Mouse (Mus musculus): Measurements from ENCODE around the gene Nr1d1. TPM values are rescaled to one million over a fixed set of nuclear protein-coding genes. Genes with fewer than 3 reads are reported as not detected.

Gene Nr1d1
- 1 to 10 TPM; 2.9 to 5.4 TPM for polyA plus RNA-seq (2017; shearing (Covaris generic))

DNA sequence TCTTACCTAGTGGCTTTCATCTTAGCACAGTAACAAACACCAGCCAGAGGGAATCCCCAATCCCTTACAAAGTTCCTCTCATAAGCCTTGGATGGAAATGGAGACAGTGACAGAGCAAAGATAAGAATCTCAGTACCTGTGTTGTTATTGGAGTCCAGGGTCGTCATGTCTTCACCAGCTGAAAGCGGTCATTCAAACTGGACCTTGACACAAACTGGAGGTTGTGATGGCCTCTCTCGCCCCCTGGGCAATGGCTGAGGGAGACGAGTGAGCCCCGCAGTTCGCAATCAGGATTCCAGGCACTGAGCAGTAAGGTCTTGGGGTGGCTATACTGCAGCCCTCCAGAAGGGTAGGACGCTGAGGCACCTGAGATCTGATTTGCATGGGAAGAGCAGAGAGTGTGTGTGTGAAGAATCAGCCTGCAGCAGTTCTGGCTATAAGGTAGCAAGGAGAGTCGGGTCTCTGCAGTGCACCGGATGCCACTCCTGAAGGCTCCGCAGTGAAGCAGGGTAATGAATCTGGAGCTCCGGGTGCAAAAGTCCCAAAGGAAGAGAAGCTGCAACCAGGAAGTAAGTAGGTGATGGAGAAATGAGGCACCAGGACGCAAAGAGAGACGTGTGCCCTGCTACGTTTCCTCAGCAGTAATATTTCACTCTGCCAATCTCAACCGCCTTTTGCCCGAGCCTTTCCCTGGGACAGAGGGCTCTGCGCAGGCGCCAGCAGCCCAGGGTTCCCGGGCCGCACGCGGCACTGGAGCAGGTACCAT, at the start of gene Nr1d1:
Gene Nr1d1, minus strand, starts transcription at position 752 of the 766 bp plus-strand sequence.
- no peak for ATAC-seq

DNA sequence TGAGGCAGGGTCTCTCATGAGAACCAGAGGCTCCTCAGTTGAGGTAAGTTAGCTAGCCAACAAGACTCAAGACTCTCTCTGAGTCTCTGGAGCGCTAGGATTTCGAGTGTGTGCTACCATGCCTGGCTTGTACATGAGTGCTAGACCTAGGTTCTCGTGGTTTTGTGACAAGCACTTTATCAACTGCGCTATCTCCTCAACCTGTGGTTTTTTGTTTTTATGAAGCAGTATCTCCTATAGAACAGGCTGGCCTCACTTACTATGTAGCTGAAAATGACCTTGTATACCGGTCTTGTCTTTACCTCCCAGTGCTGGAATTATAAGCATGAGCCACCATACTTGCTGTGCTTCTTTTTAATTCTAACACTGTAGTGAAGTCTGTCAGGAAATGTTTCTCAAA, 45.8 kb upstream of the Nr1d1 start:
- no peak for ATAC-seq

DNA sequence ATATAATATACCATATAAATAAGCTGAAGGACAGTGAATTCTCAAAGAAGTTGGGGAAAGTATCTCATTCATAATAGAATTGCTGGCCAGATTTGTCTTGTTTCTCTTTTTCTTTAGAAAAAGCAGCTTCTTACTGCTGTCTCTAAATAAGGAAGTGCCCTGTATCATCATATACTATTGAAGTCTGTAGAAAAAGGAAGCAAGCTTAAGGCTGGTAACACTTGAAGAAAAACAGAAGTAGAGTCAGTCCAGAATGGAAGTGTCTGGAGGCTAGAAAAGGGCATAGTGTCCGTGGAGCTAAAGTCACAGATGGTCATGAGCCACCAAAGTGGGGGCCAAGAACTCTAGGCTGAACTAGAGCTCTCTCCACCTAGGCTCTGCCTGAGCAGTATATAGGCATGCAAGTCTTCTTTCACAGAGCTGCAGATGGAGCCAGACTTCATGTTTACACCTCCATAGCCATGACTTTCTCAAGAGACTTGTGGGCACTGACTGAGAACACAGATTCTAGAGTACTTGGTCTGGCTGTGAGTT, 41.6 kb upstream of the Nr1d1 start:
- no peak for ATAC-seq

DNA sequence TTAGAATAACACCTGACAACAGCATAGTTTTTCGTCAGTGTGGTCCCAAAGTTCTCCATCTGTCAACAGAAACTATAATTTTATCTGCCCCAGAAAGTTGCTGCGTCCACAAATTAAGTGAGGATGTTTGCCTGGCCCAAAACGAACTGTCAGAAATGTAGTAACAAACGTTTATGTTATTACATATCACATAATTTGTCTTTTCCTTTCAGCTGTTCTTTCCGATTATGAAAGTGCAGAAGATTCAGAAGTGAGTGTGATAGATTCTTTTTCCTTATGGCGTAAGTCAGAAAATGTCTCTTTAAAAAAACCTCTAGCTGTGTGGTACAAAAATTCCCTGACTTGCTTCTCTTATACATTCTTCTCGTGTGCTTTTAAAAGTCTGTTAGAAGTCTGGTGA, 35.6 kb upstream of the Nr1d1 start:
- ATAC-seq: no peak

DNA sequence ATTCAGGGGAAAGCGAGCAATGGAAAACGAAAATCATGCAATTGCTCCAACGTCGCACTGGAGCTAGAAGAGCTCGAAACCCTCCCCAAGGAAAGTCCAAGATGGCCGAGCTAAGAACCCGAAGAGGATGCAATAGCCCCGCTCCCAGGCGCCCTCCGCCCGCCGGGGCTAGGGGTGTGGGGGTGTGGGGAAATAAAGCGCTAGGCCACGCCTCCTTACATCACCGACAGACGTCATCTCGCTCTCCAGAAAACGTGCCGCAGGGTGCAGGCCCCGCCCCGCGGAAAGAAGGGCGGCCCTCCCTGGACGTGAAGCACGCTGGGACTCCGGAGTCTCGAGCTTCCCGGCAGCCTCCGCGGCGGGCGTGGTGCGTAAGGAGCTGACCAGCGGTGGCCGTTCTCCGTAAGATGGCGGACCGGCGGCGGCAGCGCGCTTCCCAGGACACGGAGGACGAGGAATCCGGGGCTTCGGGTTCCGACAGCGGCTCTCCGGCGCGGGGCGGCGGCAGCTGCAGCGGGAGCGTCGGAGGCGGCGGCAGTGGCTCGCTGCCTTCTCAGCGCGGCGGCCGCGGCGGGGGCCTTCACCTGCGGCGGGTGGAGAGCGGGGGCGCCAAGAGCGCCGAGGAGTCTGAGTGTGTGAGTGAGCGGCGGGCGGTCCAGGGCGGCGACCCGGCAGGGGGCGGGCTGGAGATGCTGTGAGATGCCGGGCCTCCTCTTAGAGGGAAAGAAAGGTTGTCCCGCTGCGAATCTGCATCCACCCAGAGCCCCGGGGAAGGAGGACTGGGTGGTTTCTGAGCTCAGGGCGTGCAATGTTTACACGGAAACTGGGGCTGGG, 34.5 kb upstream of the Nr1d1 start:
- peak; percentile 91 for ATAC-seq

DNA sequence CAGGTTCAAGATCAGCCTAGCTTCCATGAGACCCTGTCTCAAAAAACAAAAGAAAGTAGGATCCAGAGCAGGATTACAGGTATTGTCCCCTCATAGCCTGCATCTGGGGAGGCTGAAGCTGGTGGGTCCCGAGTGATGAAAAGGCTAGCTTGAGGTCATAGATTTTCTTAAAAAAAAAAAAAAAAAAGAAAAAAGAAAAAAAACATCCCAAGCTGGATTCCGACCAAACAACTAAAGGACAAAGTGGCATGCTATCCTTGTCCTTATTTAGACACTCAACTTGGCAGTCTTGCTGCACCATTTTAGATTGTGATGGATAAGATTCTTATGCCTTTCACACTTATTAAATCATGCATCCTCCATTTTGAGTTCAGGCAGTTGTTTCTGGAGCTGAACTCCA, 33.3 kb upstream of the Nr1d1 start:
- ATAC-seq: no peak

DNA sequence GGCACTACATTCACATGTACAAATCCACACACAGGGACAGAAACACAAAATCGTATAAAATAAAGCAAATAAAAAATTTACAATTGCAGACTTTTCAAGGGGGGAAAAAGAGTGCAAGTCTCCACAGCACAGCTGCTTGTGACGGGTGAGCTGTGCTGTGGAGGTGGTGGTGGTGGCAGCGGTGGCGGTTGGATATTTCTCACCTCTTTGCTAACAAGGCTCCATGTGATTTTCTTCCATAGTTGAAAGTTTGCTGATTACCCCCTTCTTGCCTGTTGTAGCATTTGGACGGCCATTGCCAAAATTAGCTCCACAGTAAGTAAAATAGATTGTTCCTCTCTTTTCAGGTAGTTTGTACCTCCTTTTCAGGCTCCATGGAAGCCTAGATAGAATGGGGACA, 29.5 kb upstream of the Nr1d1 start, which contains the start of gene Casc3:
Gene Casc3, plus strand, starts transcription at position 301 of the 400 bp plus-strand sequence.
- ATAC-seq: no peak

DNA sequence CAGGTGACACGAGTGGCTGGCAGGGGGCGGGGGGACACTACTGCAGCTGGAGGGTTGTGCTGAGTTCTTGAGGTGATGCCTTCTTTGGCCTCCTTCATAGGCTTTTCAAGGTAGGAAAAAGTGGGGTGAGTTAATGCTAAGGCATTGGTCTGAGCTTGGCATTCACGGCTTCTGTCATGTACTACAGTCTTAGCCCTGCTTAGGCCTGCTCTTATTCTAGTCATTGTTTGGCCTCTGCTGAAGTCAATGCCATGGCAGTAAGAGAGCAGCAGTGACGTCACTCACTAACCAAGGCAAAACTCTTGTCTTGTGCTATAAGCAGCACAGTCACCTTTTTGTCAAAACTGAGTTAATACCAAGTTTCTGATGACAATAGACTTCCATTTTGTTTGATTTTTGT, 22.8 kb upstream of the Nr1d1 start:
- ATAC-seq: no peak

DNA sequence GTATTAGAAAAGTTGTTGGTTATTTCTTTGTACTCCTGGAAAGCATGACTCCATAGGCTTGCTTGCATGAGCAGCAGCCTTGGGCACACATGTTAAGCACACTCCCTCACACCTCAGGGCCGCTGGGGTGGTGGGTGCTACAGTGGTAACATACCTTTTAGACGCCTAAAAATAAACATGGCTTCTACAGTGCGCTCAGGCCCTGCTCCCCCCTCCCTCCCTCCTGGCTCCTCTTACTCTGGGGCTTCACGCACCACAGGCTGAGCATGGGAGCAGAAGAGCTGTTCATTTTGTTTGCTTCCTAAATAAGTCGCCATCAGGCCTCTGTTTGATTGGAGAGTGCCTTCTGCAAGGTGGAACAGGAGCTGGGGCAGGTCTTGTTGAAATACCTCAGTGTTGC, 22.2 kb upstream of the Nr1d1 start:
- ATAC-seq: no peak

DNA sequence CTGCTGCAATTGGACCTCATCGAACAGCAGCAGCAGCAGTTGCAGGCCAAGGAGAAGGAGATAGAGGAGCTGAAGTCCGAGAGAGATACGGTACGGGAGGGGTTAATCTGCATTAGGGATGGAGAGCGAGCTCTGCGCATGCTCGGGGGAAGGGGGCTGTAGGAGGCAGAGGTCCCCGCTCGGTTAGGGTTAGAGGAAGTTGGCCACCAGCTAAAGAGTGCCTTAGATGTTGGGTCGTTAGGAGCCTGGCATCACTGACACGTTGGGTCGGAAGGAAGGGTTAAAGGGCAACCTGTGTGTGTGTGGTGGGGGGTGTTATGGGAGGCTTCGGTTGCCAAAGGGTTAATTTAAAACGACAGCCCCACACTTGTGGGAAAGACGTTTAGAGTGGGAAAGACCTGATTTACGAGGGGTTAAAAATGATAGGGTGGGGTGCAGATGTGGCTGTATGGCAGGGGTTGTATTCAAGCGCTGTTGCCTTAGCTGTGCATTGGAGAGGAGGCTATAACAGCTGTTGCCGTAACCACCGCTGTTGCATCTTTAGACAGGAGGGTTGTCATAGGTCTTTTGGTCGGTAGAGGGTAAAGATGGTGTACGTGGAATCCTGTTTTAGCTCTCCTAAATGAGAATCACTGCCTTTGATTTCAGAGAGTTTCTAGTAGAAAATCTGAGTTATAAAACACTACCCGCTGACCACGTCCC, 21.5 kb upstream of the Nr1d1 start:
- peak; percentile 21 for ATAC-seq

DNA sequence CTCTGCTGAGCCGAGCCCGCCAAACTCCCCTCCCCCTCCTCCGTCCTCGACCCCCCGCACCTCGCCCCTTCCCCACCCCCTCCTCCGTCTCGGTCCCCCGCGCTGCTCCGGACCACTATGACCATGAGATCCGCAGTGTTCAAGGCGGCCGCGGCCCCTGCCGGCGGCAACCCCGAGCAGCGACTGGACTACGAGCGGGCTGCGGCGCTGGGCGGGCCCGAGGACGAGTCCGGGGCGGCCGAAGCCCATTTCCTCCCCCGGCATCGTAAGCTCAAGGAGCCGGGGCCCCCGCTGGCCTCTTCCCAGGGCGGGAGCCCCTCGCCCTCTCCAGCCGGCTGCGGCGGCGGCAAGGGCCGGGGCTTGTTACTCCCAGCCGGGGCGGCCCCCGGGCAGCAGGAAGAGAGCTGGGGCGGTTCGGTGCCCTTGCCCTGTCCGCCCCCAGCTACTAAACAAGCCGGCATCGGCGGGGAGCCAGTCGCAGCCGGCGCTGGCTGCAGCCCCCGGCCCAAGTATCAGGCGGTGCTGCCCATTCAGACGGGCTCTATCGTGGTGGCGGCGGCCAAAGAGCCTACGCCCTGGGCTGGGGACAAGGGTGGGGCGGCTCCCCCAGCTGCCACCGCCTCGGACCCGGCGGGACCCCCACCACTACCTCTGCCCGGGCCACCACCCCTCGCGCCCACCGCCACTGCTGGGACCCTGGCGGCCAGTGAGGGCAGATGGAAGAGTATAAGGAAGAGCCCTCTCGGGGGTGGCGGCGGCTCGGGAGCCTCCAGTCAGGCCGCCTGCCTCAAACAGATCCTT, 20.8 kb upstream of the Nr1d1 start:
- ATAC-seq: no peak

DNA sequence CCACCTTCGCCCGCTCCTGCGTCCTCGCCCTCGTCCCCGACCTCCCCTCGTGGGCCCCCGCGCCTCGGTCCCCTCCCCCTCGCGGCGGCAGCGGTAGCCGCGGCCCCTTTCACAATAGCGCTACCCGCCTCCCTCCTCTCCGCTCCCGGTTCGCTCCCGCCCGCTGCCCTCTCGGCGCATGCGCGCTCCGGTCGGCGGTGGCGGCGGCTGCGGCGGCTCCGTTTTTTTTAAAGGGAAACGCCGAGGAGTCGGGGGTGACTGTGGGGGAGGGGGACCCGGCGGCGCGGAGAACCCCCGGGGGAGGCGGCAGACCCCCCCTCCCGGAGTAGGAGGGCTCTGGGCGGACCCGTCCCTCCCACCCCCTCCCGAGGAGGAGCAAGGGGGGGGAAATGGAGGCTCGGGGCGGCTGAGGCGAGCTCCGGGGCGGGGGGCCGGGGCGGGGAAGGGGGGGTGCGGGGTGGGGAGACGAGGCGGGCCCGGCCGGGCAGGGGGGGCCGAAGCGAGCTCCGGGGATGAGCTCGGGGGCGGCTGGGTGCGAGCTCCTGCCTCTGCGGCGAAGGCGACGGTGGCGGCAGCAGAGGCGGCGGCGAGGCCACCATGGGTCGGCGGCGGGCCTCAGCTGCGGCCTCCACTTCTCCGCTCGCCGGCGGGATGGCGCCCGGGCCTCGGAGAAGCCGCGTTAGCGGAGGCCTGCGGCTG, 20.0 kb upstream of the Nr1d1 start, which contains the start of gene Msl1:
Gene Msl1, plus strand, starts transcription at position 502 of the 699 bp plus-strand sequence.
- peak; percentile 46 for ATAC-seq

DNA sequence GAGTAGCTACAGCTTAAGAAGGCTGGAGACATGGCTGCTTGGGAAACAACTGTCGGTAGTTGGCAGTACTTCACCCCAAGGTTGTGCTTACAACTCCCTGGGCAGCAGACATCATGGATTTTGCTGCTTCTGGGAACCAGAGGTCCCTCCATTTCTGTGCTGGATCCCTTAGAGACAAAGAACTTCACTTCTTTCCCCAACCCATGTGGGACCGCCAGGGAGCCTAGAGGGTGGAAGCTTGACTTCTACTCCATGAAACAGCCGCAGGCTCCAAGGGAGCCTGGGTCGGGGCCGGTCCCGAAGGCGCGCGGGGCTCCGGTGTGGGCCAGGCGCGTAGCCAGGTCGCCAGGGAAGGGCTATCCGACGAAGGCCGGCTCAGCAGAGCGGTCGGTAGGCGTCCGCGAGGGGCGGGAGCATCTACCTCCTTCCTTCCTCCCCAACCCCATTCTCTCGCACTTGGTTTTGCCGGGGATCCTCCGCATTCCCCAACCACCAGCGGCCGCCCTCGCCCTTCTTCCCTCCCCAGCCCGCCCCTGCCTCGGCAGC, 19.4 kb upstream of the Nr1d1 start:
- ATAC-seq: peak; percentile 34

DNA sequence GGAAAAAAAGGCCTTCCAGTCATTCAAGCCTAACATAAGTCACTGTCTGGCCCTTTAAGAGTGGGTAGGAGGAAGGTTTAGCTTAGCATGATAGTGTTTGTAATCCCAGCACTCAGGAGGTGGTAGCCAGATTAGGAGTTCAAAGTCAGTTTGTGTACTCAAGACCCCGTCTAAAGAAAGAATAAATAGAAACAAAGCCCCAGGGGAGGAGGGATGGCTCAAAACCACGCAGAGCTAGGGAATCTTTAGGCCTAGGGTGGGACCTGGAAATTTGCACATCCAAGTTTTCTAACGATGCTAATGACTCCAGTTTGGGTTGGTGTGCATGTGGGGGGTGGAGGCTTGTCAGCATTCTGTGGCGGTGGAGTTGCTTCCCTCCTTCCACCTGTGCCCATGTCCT, 16.9 kb upstream of the Nr1d1 start:
- no peak for ATAC-seq

DNA sequence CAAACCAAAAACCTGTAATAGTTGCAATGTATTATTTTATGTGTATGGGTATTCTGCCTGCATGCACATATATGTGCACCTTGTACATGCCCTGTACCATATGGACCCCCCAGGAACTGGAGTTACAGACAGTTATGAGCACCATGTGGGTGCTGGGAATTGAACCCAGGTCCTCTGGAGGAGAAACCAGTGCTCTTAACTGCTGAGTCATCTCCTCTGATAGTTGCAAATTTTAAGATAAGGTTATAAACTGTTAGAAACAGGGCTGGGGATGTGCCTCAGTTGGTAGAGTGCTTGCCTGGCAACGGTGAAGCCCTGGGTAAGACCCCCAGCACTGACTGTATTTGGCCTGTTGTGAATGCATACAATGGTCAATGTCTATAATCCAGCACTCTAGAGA, 16.3 kb upstream of the Nr1d1 start:
- no peak for ATAC-seq

DNA sequence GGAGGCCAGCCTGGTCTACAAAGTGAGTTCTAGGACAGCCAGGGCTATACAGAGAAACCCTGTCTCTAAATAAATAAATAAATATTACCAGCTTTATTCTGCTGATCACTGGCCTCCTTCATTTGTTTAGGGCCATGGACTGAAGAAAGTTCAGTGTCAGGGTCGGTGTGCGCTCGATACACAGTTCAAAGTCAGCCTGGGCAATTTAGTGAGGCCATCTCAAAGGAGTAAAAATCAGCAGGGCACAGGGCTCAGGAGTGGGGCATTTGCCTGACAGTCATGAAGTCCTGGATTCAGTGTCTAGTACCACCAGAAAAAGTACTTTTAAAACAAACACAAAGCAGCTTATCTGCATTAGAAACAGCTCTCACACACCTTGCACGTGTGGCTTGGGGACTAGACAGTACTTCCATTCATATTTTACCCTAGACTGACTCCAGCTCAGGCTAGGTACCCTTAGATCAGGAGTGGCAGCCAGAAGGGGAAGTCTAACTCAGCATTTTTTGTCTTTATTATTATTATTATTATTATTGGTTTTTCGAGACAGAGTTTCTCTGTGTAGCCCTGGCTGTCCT, 15.6 kb upstream of the Nr1d1 start:
- ATAC-seq: no peak

DNA sequence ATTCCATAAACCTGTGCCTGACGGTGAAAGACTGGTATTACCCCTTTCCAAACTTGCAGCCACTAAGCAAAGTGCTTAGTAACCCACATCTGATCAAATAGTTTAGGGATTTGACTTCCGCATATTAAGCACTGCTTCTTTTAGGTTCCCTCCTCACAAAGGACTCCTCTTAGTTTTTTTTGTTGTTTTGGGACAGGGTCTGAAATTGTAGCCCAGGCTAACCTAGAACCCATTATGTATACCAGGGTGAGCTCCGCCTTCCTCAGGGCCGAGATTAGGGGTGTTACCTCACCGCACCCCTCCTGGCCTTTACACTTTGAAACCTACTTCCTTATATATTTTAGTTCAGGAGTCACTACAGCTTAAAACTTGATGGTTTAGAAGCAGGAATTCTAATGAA, 14.7 kb upstream of the Nr1d1 start:
- ATAC-seq: no peak

DNA sequence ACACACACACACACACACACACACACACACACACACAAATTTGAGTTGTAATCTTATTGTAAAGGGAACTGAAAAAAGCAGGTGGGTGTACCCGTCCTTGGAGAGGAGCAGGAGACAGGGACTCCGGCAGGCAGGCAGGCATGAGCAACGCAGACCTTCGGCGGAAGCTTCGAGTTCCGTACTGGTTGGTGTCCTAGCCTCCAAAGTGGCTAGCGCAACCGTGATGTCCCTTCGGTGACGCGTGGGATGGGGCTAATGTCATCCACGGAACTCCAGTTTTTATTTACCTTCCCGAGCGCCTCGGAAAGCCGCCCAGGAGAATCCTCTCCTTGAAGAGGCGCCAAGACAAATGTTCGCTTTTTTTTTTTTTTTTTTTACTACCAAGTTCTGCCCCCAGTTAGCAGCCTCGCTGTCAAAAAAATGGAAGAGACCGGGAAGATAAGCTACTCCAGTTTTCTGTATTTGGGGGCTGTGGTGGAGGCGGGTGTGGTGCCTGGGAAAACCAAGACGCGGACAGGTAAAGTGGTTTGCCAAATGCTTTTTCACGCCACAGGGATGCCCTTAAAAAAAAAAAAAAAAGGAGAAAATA, 14.2 kb upstream of the Nr1d1 start:
- ATAC-seq: peak; percentile 5

DNA sequence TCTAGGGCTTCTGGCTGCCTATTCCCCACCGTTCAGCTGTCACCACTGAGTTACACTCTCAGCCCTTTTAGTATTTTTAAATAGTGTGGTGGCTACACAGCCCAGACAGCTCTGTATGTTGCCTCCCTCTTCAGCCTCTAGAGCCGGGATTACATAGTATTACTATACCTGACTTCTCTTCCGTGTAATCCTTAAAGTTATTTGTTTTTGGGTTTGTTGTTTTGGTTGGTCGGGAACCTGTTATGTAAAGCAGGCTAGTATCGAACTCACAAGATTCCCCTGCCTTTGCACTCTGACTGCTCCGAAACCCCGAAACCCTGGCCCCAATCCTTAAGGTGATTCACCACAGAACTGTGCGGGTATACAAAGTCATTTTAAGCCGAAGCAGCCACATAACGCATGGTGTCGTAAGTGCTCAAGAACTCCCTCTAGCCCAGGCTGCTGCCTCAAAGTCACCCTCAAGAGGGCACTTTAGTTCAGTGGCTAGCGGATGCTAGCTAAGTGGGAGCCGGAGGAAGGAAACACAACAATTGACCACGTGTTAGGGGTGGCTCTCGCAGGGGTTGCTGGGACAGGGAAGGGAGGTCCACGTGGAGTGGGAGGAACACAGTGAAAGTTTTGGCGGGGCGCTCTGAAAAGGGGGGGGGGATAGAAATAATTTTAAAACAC, 13.6 kb upstream of the Nr1d1 start:
- ATAC-seq: peak; percentile 89

DNA sequence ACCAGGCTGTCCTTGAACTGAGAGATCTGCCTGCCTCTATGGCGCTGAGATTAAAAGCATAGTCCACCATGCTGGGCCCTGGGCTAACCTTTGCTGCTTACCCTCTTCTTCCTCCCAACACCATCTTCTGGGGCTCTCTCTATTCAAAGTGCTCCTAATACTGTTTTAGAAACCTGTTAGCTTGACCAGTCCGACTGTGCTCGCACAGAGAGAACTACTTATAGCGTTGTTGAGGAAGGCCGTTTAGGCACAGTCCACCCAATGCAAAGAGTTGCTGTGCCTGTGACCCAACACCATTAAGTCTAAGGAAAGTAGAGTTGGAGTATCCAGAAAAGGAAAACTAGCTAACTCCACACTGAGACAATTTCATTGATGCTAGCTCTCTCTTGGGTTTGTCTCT, 13.0 kb upstream of the Nr1d1 start:
- no peak for ATAC-seq

Data from activated CD4-positive, CD25-positive, alpha-beta regulatory T cell, adult 4 months (primary cell).